In genomic region chr16:22545799-22546198, GRCm38 (mm10) we compare ENCODE assay signal across 11 mouse cellular contexts.
DNase-seq lines count a peak whose midpoint lies in the region; ATAC-seq and TF ChIP-seq lines count a peak whose summit lies in the region.
"Had no signal": no experiment of that assay in that cellular context is flagged by ENCODE, and none has a peak within 500 bp of the region (broad histone marks: within the 10 kb centered on the region; RNA-seq: fewer than 3 reads in every experiment).

No protein-coding gene starts in this region.

- no peaks in the 10 kb centered on the region for H3K36me3 ChIP-seq in hindbrain, embryonic 13.5 days
- no peaks in the 10 kb centered on the region for H3K36me3 ChIP-seq in hindbrain, embryonic 12.5 days
- H3K36me3 ChIP-seq in spleen, adult 2 months (ENCODE audit: control insufficient read depth, insufficient read depth, low read length) = no peaks in the 10 kb centered on the region
- H3K36me3 ChIP-seq in hindbrain, embryonic 16.5 days (ENCODE audit: control insufficient read depth, insufficient read depth, low read length) = no peaks in the 10 kb centered on the region
- no peaks in the 10 kb centered on the region for H3K36me3 ChIP-seq in splenic B cell, adult 2 months (ENCODE audit: control insufficient read depth, insufficient read depth, low read length, poor library complexity, severe bottlenecking)
- H3K36me3 ChIP-seq: limb, embryonic 15.5 days had no signal

- ATAC-seq in hindbrain, embryonic 13.5 days (ENCODE audit: low FRiP score) = no peak
- ATAC-seq in hindbrain, embryonic 12.5 days (ENCODE audit: low FRiP score) = no peak
- no peak for ATAC-seq in hindbrain, embryonic 16.5 days

- no peak for TF ChIP-seq CTCF in spleen, adult 2 months (IDR thresholded peaks at IDR 0.05; ENCODE audit: extremely low read depth, insufficient read depth, insufficient read length, insufficient replicate concordance)

- no peak for TF ChIP-seq POLR2A in spleen, adult 2 months (IDR thresholded peaks at IDR 0.05; ENCODE audit: low read depth, low read length)

- no peaks in the 10 kb centered on the region for H3K9me3 ChIP-seq in hindbrain, embryonic 13.5 days
- no peaks in the 10 kb centered on the region for H3K9me3 ChIP-seq in hindbrain, embryonic 12.5 days (replicated peaks)
- no peaks in the 10 kb centered on the region for H3K9me3 ChIP-seq in hindbrain, embryonic 16.5 days (ENCODE audit: control insufficient read depth, low read length)
- H3K9me3 ChIP-seq: limb, embryonic 15.5 days had no signal

- no peak overlapping the region for H3K4me3 ChIP-seq in hindbrain, embryonic 13.5 days
- no peak overlapping the region for H3K4me3 ChIP-seq in hindbrain, embryonic 12.5 days
- no peak overlapping the region for H3K4me3 ChIP-seq in spleen, adult 2 months (ENCODE audit: extremely low read depth, insufficient read depth, insufficient read length)
- no peak overlapping the region for H3K4me3 ChIP-seq in hindbrain, embryonic 16.5 days (ENCODE audit: low read length)
- H3K4me3 ChIP-seq: limb, embryonic 15.5 days had no signal

- peak in 1 of 2 experiments; percentile 20 for DNase-seq in spleen, adult 2 months (ENCODE audit: low read depth in 1 of 2, low spot score in 2 of 2)
- no peak for DNase-seq in spleen, postnatal 10 days (ENCODE audit: low spot score in 2 of 2)
- DNase-seq in splenic B cell, adult 2 months (ENCODE audit: low read depth, low spot score) = peak; percentile 21
- no peak for DNase-seq in urinary bladder, postnatal 4 days (ENCODE audit: low spot score in 2 of 2)
- DNase-seq in right cerebral cortex, postnatal 36 days (ENCODE audit: low spot score in 2 of 2) = no peak
- DNase-seq: adrenal gland, postnatal 25 days had no signal

- H3K27ac ChIP-seq in hindbrain, embryonic 13.5 days = peak overlapping the region; percentile 61; the same call in 1 of the 2 replicates
- no peak overlapping the region for H3K27ac ChIP-seq in hindbrain, embryonic 12.5 days
- peak overlapping the region; percentile 58 for H3K27ac ChIP-seq in spleen, adult 2 months (ENCODE audit: insufficient read depth, low read length)
- H3K27ac ChIP-seq in hindbrain, embryonic 16.5 days (ENCODE audit: low read depth, low read length) = peak overlapping the region; percentile 61
- H3K27ac ChIP-seq: kidney, postnatal 0 days; limb, embryonic 15.5 days had no signal

- peaks cover 20% of the 10 kb centered on the region for H3K4me1 ChIP-seq in hindbrain, embryonic 13.5 days (replicated peaks)
- peaks cover 17% of the 10 kb centered on the region; the same call in 1 of the 2 replicates for H3K4me1 ChIP-seq in hindbrain, embryonic 12.5 days
- peaks cover 21% of the 10 kb centered on the region; the same call in 1 of the 2 replicates for H3K4me1 ChIP-seq in spleen, adult 2 months (ENCODE audit: control insufficient read depth, insufficient read depth, insufficient read length)
- H3K4me1 ChIP-seq in hindbrain, embryonic 16.5 days (ENCODE audit: control insufficient read depth, insufficient read depth, low read depth, low read length) = peaks cover 16% of the 10 kb centered on the region

- peaks cover 4% of the 10 kb centered on the region; the same call in 1 of the 2 replicates for H3K27me3 ChIP-seq in hindbrain, embryonic 13.5 days
- peaks cover 9% of the 10 kb centered on the region; the same call in 1 of the 2 replicates for H3K27me3 ChIP-seq in hindbrain, embryonic 12.5 days
- no peaks in the 10 kb centered on the region for H3K27me3 ChIP-seq in spleen, adult 2 months (ENCODE audit: control insufficient read depth, insufficient read depth, low read length)
- H3K27me3 ChIP-seq in hindbrain, embryonic 16.5 days (replicated peaks; ENCODE audit: control insufficient read depth, insufficient read depth, low read length) = no peaks in the 10 kb centered on the region
- no peaks in the 10 kb centered on the region for H3K27me3 ChIP-seq in splenic B cell, adult 2 months (ENCODE audit: control insufficient read depth, insufficient read depth, low read length, poor library complexity, severe bottlenecking)
- H3K27me3 ChIP-seq: limb, embryonic 15.5 days had no signal

- H3K9ac ChIP-seq in hindbrain, embryonic 13.5 days = no peak overlapping the region
- H3K9ac ChIP-seq in hindbrain, embryonic 12.5 days = no peak overlapping the region
- no peak overlapping the region for H3K9ac ChIP-seq in hindbrain, embryonic 16.5 days (ENCODE audit: low read depth, low read length)
- H3K9ac ChIP-seq: limb, embryonic 15.5 days had no signal

- H3K4me2 ChIP-seq in hindbrain, embryonic 13.5 days = no peak overlapping the region
- no peak overlapping the region for H3K4me2 ChIP-seq in hindbrain, embryonic 12.5 days (replicated peaks)
- H3K4me2 ChIP-seq in hindbrain, embryonic 16.5 days (ENCODE audit: low read length) = no peak overlapping the region
- H3K4me2 ChIP-seq: limb, embryonic 15.5 days had no signal

- 70% methylated on average over 8 of the region's 8 CpGs for WGBS in hindbrain, embryonic 13.5 days
- WGBS in hindbrain, embryonic 12.5 days = 66% methylated on average over 8 of the region's 8 CpGs
- 8% methylated on average over 8 of the region's 8 CpGs for WGBS in spleen, adult 2 months
- 70% methylated on average over 8 of the region's 8 CpGs for WGBS in hindbrain, embryonic 16.5 days
